Mouse (Mus musculus) Patski (cell line): ENCODE measurements around the gene Vps25. TPM values are rescaled to one million over a fixed set of nuclear protein-coding genes. Genes with fewer than 3 reads are reported as not detected.

Experiments
- ATAC-seq: fragments of 100-300 bp; one replicate; pipeline ENCODE4 v1.8.0; 2021
- CTCF ChIA-PET: fragments of 350-600 bp; sonication (Branson Sonifier 250); formaldehyde crosslinking; loops from one replicate; lab custom pipeline; 2022; ENCODE audit warnings: inconsistent platforms; lab: Charles Lee
- POLR2A ChIA-PET: fragments of 350-600 bp; sonication (Branson Sonifier 250); formaldehyde crosslinking; loops from one replicate; lab custom pipeline; 2022; ENCODE audit warnings: antibody characterized with exemption, inconsistent platforms; lab: Charles Lee
- DNase-seq: peaks from one replicate; pipeline ENCODE4 v3.0.0-alpha.2; 2011; ENCODE audit warnings: low read depth, low spot score
- H3K27me3 ChIP-seq: fragments of 371-371 bp; one replicate; pipeline ENCODE4 v1.5.1; 2021
- CTCF ChIP-seq: fragments of 100-300 bp; IDR thresholded peaks from one replicate; pipeline ENCODE4 v1.5.1; 2021
- in situ Hi-C: fragments of 300-500 bp; cut with MboI; formaldehyde crosslinking; loops from 3 replicates; pipeline ENCODE4 v1.11.1; 2018; ENCODE audit warnings: low pct_unique_long_range_greater_than_20kb, mixed read lengths
- polyA plus RNA-seq: library from polyadenylated mRNA; unstranded; gene quantifications from one replicate; pipeline ENCODE4 v1.2.3, GENCODE M21; 2021

Gene Vps25
- polyA plus RNA-seq, 1 experiment from 2014 or later: 104 TPM

- in situ Hi-C loops: no loop called here
- no peaks in the 10 kb centered on the region for H3K27me3 ChIP-seq
- no peak for TF ChIP-seq CTCF
- ChIA-PET POLR2A (interaction anchor here (0.8 kb wide), 1 partner anchor 32 kb away, joined by 3 read pairs; no protein-coding TSS in a partner anchor), CTCF (interaction anchor here (1.0 to 2.0 kb wide), 4 partner anchors 10 to 22 kb away, joined by 3 to 8 read pairs (median 4); partner anchors contain the start of gene Ramp2)
- DNase-seq (no peak), ATAC-seq (no peak)
Observed at GRCm38 (mm10) chr11:101229361-101229900, 24.1 kb upstream of the Vps25 start.

GRCm38 (mm10) chr11:101230061-101230511 is 23.4 kb upstream of the Vps25 start:
- DNase-seq: no peak
- no peaks in the 10 kb centered on the region for H3K27me3 ChIP-seq
- CTCF ChIA-PET: interaction anchor here (1.1 to 2.0 kb wide), 2 partner anchors 11 to 16 kb away, joined by 4 to 8 read pairs; partner anchors contain the start of gene Ramp2
- no peak for TF ChIP-seq CTCF
- in situ Hi-C loops: no loop called here
- POLR2A ChIA-PET: interaction anchor here (0.8 to 0.9 kb wide), 4 partner anchors 22 to 168 kb away, joined by 3 to 4 read pairs (median 4); partner anchors contain the start of gene Wnk4
- ATAC-seq: no peak

- H3K27me3 ChIP-seq: no peaks in the 10 kb centered on the region
- ATAC-seq (no peak), DNase-seq (no peak)
- in situ Hi-C loops: no loop called here
- CTCF ChIA-PET: interaction anchor here (2.0 kb wide), 1 partner anchor 15 kb away, joined by 8 read pairs; the partner anchor contains the start of gene Ramp2
- POLR2A ChIA-PET: interaction anchor here (0.8 to 0.9 kb wide), 3 partner anchors 22 to 168 kb away, joined by 3 to 4 read pairs (median 4); partner anchors contain the start of gene Wnk4
- no peak for TF ChIP-seq CTCF
Observed at GRCm38 (mm10) chr11:101230526-101230925, 23.0 kb upstream of the Vps25 start.

GRCm38 (mm10) chr11:101230991-101231871 is 22.3 kb upstream of the Vps25 start:
- CTCF ChIA-PET: interaction anchor here (0.9 to 1.4 kb wide), 5 partner anchors 9 to 27 kb away, joined by 3 to 7 read pairs (median 3); partner anchors contain the start of gene Ramp2
- no peaks in the 10 kb centered on the region for H3K27me3 ChIP-seq
- no peak for TF ChIP-seq CTCF
- in situ Hi-C loops: no loop called here
- POLR2A ChIA-PET: interaction anchor here (0.8 to 2.2 kb wide), 7 partner anchors 15 to 169 kb away, joined by 3 to 10 read pairs (median 4); partner anchors contain the start of genes Ramp2 and Wnk4
- ATAC-seq (peak; percentile 79), DNase-seq (no peak)

GRCm38 (mm10) chr11:101232010-101232839 is 21.3 kb upstream of the Vps25 start:
- in situ Hi-C loops: no loop called here
- ChIA-PET POLR2A (interaction anchor here (0.6 to 2.2 kb wide), 7 partner anchors 14 to 46 kb away, joined by 3 to 10 read pairs (median 4); partner anchors contain the start of genes Ramp2, Vps25 and Wnk4), CTCF (interaction anchor here (0.7 to 1.4 kb wide), 6 partner anchors 10 to 31 kb away, joined by 3 to 7 read pairs (median 3); partner anchors contain the start of gene Ramp2)
- no peak for DNase-seq
- ATAC-seq: peak; percentile 63
- no peaks in the 10 kb centered on the region for H3K27me3 ChIP-seq
- TF ChIP-seq CTCF: no peak

GRCm38 (mm10) chr11:101233240-101233639 is 20.3 kb upstream of the Vps25 start:
- POLR2A ChIA-PET: interaction anchor here (0.7 to 2.2 kb wide), 2 partner anchors 13 to 1193 kb away, joined by 4 to 10 read pairs; partner anchors contain the start of gene Ramp2
- CTCF ChIA-PET: interaction anchor here (0.7 to 1.4 kb wide), 2 partner anchors 32 to 69 kb away, joined by 3 read pairs; partner anchors contain the start of gene Becn1
- DNase-seq (no peak), ATAC-seq (no peak)
- no peaks in the 10 kb centered on the region for H3K27me3 ChIP-seq
- in situ Hi-C loops: no loop called here
- TF ChIP-seq CTCF: no peak

GRCm38 (mm10) chr11:101234124-101234523 is 19.4 kb upstream of the Vps25 start:
- no peak for TF ChIP-seq CTCF
- no peak for DNase-seq
- no peak for ATAC-seq
- H3K27me3 ChIP-seq: no peaks in the 10 kb centered on the region
- ChIA-PET CTCF (interaction anchor here (1.3 to 1.4 kb wide), 2 partner anchors 11 to 68 kb away, joined by 3 read pairs; partner anchors contain the start of gene Becn1), POLR2A (no interaction called here)
- in situ Hi-C loops: no loop called here

- no peaks in the 10 kb centered on the region for H3K27me3 ChIP-seq
- ChIA-PET CTCF (interaction anchor here (1.0 kb wide), 1 partner anchor 19 kb away, joined by 3 read pairs; no protein-coding TSS in a partner anchor), POLR2A (no interaction called here)
- in situ Hi-C loops: no loop called here
- peak; percentile 14 for TF ChIP-seq CTCF
- DNase-seq (no peak), ATAC-seq (no peak)
Observed at GRCm38 (mm10) chr11:101235429-101235828, 18.1 kb upstream of the Vps25 start.

- CTCF ChIA-PET: interaction anchor here (0.8 to 1.9 kb wide), 4 partner anchors 9 to 65 kb away, joined by 3 to 5 read pairs (median 4); partner anchors contain the start of genes Becn1 and Ramp2
- no peaks in the 10 kb centered on the region for H3K27me3 ChIP-seq
- in situ Hi-C loops: no loop called here
- no peak for TF ChIP-seq CTCF
- no peak for DNase-seq
- ATAC-seq: no peak
- POLR2A ChIA-PET: interaction anchor here (0.7 kb wide), 1 partner anchor 253 kb away, joined by 3 read pairs; no protein-coding TSS in a partner anchor
Observed at GRCm38 (mm10) chr11:101236782-101237181, 16.7 kb upstream of the Vps25 start.
